Mouse (Mus musculus): ENCODE measurements around the gene Slc16a2. TPM values are rescaled to one million over a fixed set of nuclear protein-coding genes. Genes with fewer than 3 reads are reported as not detected.

Slc16a2 gene
- polyA plus RNA-seq, 1 experiment from 2014 or later = 21.4 TPM

DNA sequence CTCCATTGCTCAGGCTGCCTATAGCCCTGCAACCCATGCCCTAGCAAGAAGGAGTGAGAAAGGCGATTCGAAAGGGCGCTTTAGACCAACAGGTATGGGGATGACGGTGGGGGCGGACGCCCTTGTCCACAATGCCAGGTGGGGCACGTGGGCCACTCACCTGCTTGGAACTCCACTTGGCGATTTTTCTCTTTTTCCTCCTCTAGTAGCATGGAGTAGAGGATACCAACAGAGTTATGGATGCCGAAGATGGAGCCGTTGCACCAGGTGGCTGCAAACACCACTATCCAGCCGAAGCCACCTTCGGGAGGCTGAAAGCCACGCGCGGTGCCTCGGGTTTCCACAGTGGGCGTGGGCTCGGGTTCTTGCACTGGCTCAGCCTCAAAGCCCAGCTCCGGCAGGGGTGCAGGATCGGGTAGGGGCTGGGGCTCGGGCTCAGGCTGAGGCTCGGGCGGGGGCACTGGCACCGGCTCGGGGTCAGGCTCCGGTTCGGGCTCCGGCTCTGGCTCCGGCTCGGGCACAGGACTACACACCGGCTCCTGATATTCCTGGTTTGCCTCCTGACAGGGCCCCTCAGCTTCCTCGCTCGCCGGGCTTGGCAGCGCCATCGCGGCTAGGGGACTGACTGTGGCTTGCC lies 470 bp downstream of the Slc16a2 start:
- H3K4me1 ChIP-seq (ENCODE audit: insufficient read depth, low read depth, low read length) = no peaks in the 10 kb centered on the region
- H3K4me3 ChIP-seq (ENCODE audit: low read depth, low read length) = peak overlapping the region; percentile 49
- TF ChIP-seq EP300 (IDR thresholded peaks at IDR 0.05) (no peak), CTCF (IDR thresholded peaks at IDR 0.05) (no peak)
- ATAC-seq (peak; percentile 40), DNase-seq (ENCODE audit: low spot score) (peak; percentile 37)
- no peaks in the 10 kb centered on the region for H3K9me3 ChIP-seq (ENCODE audit: low read length)
- 17% methylated on average over 28 of the region's 37 CpGs for WGBS
- peak overlapping the region; percentile 75 for H3K4me2 ChIP-seq (replicated peaks; ENCODE audit: low read depth, low read length)
- H3K27me3 ChIP-seq (replicated peaks; ENCODE audit: insufficient read depth, low read length) = no peaks in the 10 kb centered on the region
- H3K27ac ChIP-seq (ENCODE audit: low read length) = no peak overlapping the region; the same call in none of the 2 replicates
- H3K9ac ChIP-seq (replicated peaks; ENCODE audit: low read depth) = 0 out of 2 replicates have a peak overlapping the region, but pooled peaks have one; percentile 23
- H3K36me3 ChIP-seq (ENCODE audit: insufficient read depth, low read length) = no peaks in the 10 kb centered on the region

- Histone ChIP-seq H3K27me3 (replicated peaks; ENCODE audit: insufficient read depth, low read length) (no peaks in the 10 kb centered on the region), H3K36me3 (ENCODE audit: insufficient read depth, low read length) (no peaks in the 10 kb centered on the region), H3K9me3 (ENCODE audit: low read length) (no peaks in the 10 kb centered on the region), H3K4me3 (ENCODE audit: low read depth, low read length) (peak overlapping the region; percentile 49), H3K4me1 (ENCODE audit: insufficient read depth, low read depth, low read length) (no peaks in the 10 kb centered on the region), H3K4me2 (replicated peaks; ENCODE audit: low read depth, low read length) (peak overlapping the region; percentile 75), H3K27ac (ENCODE audit: low read length) (no peak overlapping the region), H3K9ac (replicated peaks; ENCODE audit: low read depth) (0 out of 2 replicates have a peak overlapping the region, but pooled peaks have one; percentile 6)
- TF ChIP-seq CTCF (IDR thresholded peaks at IDR 0.05) (no peak), EP300 (IDR thresholded peaks at IDR 0.05) (no peak)
- DNase-seq (ENCODE audit: low spot score) (no peak), ATAC-seq (no peak)
- 23% methylated on average over 25 of the region's 35 CpGs for WGBS
These were observed 1.2 kb downstream of the Slc16a2 start for GRCm38 (mm10) chrX:103820307-103821194.

DNA sequence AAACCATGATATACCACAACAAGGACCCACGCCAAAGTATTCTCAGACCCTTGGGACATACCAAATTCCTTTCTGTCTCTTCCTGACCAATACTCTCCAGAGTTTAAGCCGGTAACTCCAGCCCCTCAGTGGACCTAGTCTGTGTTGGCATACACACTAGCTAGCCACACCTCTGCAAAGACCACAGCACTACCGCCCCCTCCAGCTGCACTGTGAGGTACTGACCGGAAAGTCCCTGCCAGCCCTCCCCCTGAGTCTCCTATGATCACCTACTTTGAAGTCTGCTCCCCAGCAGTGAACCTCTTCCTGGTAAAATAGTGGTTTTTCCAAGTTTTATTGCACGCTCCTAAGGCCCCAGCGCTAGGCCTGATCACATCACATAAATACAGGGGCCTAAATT lies 2.5 kb downstream of the Slc16a2 start:
- Histone ChIP-seq H3K9ac (replicated peaks; ENCODE audit: low read depth) (no peak overlapping the region), H3K27ac (ENCODE audit: low read length) (no peak overlapping the region), H3K4me1 (ENCODE audit: insufficient read depth, low read depth, low read length) (no peaks in the 10 kb centered on the region), H3K4me3 (ENCODE audit: low read depth, low read length) (no peak overlapping the region), H3K4me2 (replicated peaks; ENCODE audit: low read depth, low read length) (peak overlapping the region; percentile 75; the same call in 1 of the 2 replicates), H3K9me3 (ENCODE audit: low read length) (no peaks in the 10 kb centered on the region), H3K36me3 (ENCODE audit: insufficient read depth, low read length) (no peaks in the 10 kb centered on the region), H3K27me3 (replicated peaks; ENCODE audit: insufficient read depth, low read length) (no peaks in the 10 kb centered on the region)
- DNase-seq (ENCODE audit: low spot score) = peak; percentile 6
- TF ChIP-seq EP300 (IDR thresholded peaks at IDR 0.05) (no peak), CTCF (IDR thresholded peaks at IDR 0.05) (peak; percentile 37; the same call in 1 of the 2 replicates)
- 55% methylated on average over 6 of the region's 6 CpGs for WGBS
- no peak for ATAC-seq

GRCm38 (mm10) chrX:103812690-103813089 lies 9.1 kb downstream of the Slc16a2 start:
- ATAC-seq (peak; percentile 33; the same call in 1 of the 2 replicates), DNase-seq (ENCODE audit: low spot score) (peak; percentile 31)
- no peak overlapping the region for H3K4me3 ChIP-seq (ENCODE audit: low read depth, low read length)
- 44% methylated on average over 1 of the region's 1 CpGs for WGBS
- H3K9me3 ChIP-seq (ENCODE audit: low read length) = no peaks in the 10 kb centered on the region
- no peaks in the 10 kb centered on the region for H3K4me1 ChIP-seq (ENCODE audit: insufficient read depth, low read depth, low read length)
- no peaks in the 10 kb centered on the region for H3K27me3 ChIP-seq (replicated peaks; ENCODE audit: insufficient read depth, low read length)
- H3K4me2 ChIP-seq (replicated peaks; ENCODE audit: low read depth, low read length) = no peak overlapping the region
- H3K36me3 ChIP-seq (ENCODE audit: insufficient read depth, low read length) = no peaks in the 10 kb centered on the region
- H3K27ac ChIP-seq (ENCODE audit: low read length) = no peak overlapping the region
- no peak overlapping the region for H3K9ac ChIP-seq (replicated peaks; ENCODE audit: low read depth)
- no peak for TF ChIP-seq CTCF (IDR thresholded peaks at IDR 0.05)
- peak; percentile 36; the same call in 1 of the 2 replicates for TF ChIP-seq EP300 (IDR thresholded peaks at IDR 0.05)

DNA sequence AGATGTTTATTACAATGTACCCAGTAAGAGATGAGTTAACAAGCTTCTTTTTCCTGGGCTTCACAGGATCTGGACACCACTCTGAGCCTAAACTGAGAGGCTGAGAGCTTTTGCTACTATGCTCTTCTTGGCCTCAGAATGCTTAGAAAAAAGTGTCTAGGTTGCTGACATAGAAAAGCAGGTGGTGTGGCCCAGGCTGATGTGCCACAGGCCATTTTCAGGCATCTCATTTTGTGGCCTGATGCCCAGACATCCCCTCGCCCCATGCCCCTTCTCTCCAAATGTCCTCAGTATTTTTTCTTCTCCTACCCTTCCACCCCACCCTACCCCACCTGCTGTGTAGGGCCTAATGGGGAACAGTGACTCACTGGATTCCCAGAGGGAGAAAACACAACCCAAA lies 11.3 kb downstream of the Slc16a2 start:
- H3K4me1 ChIP-seq (ENCODE audit: insufficient read depth, low read depth, low read length) = no peaks in the 10 kb centered on the region
- no peak overlapping the region for H3K27ac ChIP-seq (ENCODE audit: low read length)
- H3K4me3 ChIP-seq (ENCODE audit: low read depth, low read length) = no peak overlapping the region
- H3K9ac ChIP-seq (replicated peaks; ENCODE audit: low read depth) = no peak overlapping the region
- H3K4me2 ChIP-seq (replicated peaks; ENCODE audit: low read depth, low read length) = no peak overlapping the region
- no peak for ATAC-seq
- no peak for TF ChIP-seq EP300 (IDR thresholded peaks at IDR 0.05)
- no peak for TF ChIP-seq CTCF (IDR thresholded peaks at IDR 0.05)
- 57% methylated on average over 1 of the region's 1 CpGs for WGBS
- H3K27me3 ChIP-seq (replicated peaks; ENCODE audit: insufficient read depth, low read length) = no peaks in the 10 kb centered on the region
- DNase-seq (ENCODE audit: low spot score) = no peak
- no peaks in the 10 kb centered on the region for H3K36me3 ChIP-seq (ENCODE audit: insufficient read depth, low read length)
- no peaks in the 10 kb centered on the region for H3K9me3 ChIP-seq (ENCODE audit: low read length)

DNA sequence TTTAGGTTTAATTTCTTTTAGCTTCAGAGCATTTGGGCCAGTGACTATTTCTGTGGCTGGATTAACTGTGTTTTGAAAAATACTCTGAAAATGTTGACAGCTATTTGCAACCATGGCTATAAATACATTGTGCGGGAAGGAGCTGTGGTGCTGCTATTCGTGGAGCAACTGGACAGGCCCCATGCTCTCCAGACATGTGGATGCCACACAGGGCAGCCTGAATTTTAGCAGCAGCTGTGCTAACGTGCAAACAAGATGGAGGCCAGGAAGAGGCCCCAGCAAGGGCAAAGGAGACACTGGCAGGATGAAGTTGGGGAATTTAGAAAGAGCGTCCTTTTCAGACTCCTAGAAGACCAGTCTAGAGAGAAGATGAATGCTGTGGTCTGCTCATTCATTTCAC lies 15.4 kb downstream of the Slc16a2 start:
- Histone ChIP-seq H3K4me2 (replicated peaks; ENCODE audit: low read depth, low read length) (no peak overlapping the region), H3K4me1 (ENCODE audit: insufficient read depth, low read depth, low read length) (no peaks in the 10 kb centered on the region), H3K9me3 (ENCODE audit: low read length) (no peaks in the 10 kb centered on the region), H3K27ac (ENCODE audit: low read length) (no peak overlapping the region), H3K27me3 (replicated peaks; ENCODE audit: insufficient read depth, low read length) (no peaks in the 10 kb centered on the region), H3K36me3 (ENCODE audit: insufficient read depth, low read length) (no peaks in the 10 kb centered on the region), H3K9ac (replicated peaks; ENCODE audit: low read depth) (no peak overlapping the region), H3K4me3 (ENCODE audit: low read depth, low read length) (no peak overlapping the region)
- DNase-seq (ENCODE audit: low spot score) = no peak
- TF ChIP-seq CTCF (IDR thresholded peaks at IDR 0.05) (no peak), EP300 (IDR thresholded peaks at IDR 0.05) (no peak)
- 65% methylated on average over 4 of the region's 4 CpGs for whole genome bisulfite sequencing
- no peak for ATAC-seq

Data from lung, postnatal 0 days (tissue).